22 mouse cellular contexts compared by ENCODE assay signal in genomic region chr13:94454131-94454530, GRCm38 (mm10).
DNase-seq lines count a peak whose midpoint lies in the region; ATAC-seq and TF ChIP-seq lines count a peak whose summit lies in the region.
"Had no signal": no experiment of that assay in that cellular context is flagged by ENCODE, and none has a peak within 500 bp of the region (broad histone marks: within the 10 kb centered on the region; RNA-seq: fewer than 3 reads in every experiment).

No protein-coding gene starts in this region.

- TF ChIP-seq CTCF in hindbrain, postnatal 0 days (IDR thresholded peaks at IDR 0.05; ENCODE audit: low read depth), result no peak

- intact Hi-C loops in left cerebral cortex, postnatal 4 days (cut with DNase I), result no loop called here

- no peaks in the 10 kb centered on the region for H3K27me3 ChIP-seq in hindbrain, postnatal 0 days (ENCODE audit: insufficient read depth, low read length)
- no peaks in the 10 kb centered on the region for H3K27me3 ChIP-seq in hindbrain, embryonic 12.5 days
- H3K27me3 ChIP-seq: embryonic facial prominence, embryonic 13.5 days; embryonic facial prominence, embryonic 15.5 days; forebrain, embryonic 13.5 days; forebrain, embryonic 15.5 days had no signal

- H3K36me3 ChIP-seq in hindbrain, postnatal 0 days (ENCODE audit: insufficient read depth, low read length), result no peaks in the 10 kb centered on the region; the same call in 1 of the 2 replicates
- peaks cover 12% of the 10 kb centered on the region; the same call in 1 of the 2 replicates for H3K36me3 ChIP-seq in hindbrain, embryonic 12.5 days
- H3K36me3 ChIP-seq: forebrain, embryonic 15.5 days had no signal

- peak; percentile 12; the same call in 1 of the 2 replicates for ATAC-seq in hindbrain, postnatal 0 days
- no peak for ATAC-seq in hindbrain, embryonic 12.5 days (ENCODE audit: low FRiP score)
- ATAC-seq: forebrain, embryonic 13.5 days; forebrain, embryonic 15.5 days; forebrain, postnatal 0 days had no signal

- H3K4me2 ChIP-seq in hindbrain, postnatal 0 days (ENCODE audit: low read depth, low read length), result no peak overlapping the region
- no peak overlapping the region for H3K4me2 ChIP-seq in hindbrain, embryonic 12.5 days (replicated peaks)
- H3K4me2 ChIP-seq: embryonic facial prominence, embryonic 13.5 days; embryonic facial prominence, embryonic 15.5 days; forebrain, embryonic 13.5 days; forebrain, embryonic 15.5 days had no signal

- H3K9ac ChIP-seq in hindbrain, postnatal 0 days (replicated peaks; ENCODE audit: low read length), result no peak overlapping the region
- H3K9ac ChIP-seq in hindbrain, embryonic 12.5 days, result no peak overlapping the region
- H3K9ac ChIP-seq: embryonic facial prominence, embryonic 13.5 days; embryonic facial prominence, embryonic 15.5 days; forebrain, embryonic 13.5 days; forebrain, embryonic 15.5 days; forebrain, postnatal 0 days had no signal

- 73% methylated on average over 12 of the region's 12 CpGs for WGBS in hindbrain, postnatal 0 days
- 86% methylated on average over 12 of the region's 12 CpGs for WGBS in hindbrain, embryonic 12.5 days

- peak; percentile 54 to 74 for DNase-seq in cerebellum, postnatal 10 days
- DNase-seq in cerebellum, adult 8-10 months, result no peak
- DNase-seq in hindbrain, postnatal 0 days (ENCODE audit: low spot score), result no peak
- DNase-seq in left cerebral cortex, postnatal 4 days, result peak; percentile 38
- no peak for DNase-seq in left cerebral cortex, adult 8-10 months (ENCODE audit: low spot score in 2 of 2)
- peak; percentile 6 for DNase-seq in 3134 (ENCODE audit: extremely low read depth, insufficient read length, low spot score)
- no peak for DNase-seq in gastrocnemius, adult 8-10 months (ENCODE audit: low spot score in 2 of 2)
- DNase-seq: adrenal gland, adult 2 months; adrenal gland, postnatal 10 days; adrenal gland, postnatal 25 days; cerebellum, adult 11 months; cerebellum, adult 18-20 months; cerebellum, adult 9-11 months; cerebellum, postnatal 36 days; embryo, embryonic 11 days; forebrain, postnatal 0 days had no signal

- no peaks in the 10 kb centered on the region for H3K4me1 ChIP-seq in hindbrain, postnatal 0 days (ENCODE audit: insufficient read depth, low read length)
- H3K4me1 ChIP-seq in hindbrain, embryonic 12.5 days, result no peaks in the 10 kb centered on the region
- H3K4me1 ChIP-seq: embryonic facial prominence, embryonic 13.5 days; embryonic facial prominence, embryonic 15.5 days; forebrain, embryonic 15.5 days had no signal

- no peak overlapping the region for H3K27ac ChIP-seq in hindbrain, postnatal 0 days
- H3K27ac ChIP-seq in hindbrain, embryonic 12.5 days, result no peak overlapping the region
- H3K27ac ChIP-seq: embryonic facial prominence, embryonic 13.5 days; embryonic facial prominence, embryonic 15.5 days; forebrain, embryonic 13.5 days had no signal

- H3K9me3 ChIP-seq in hindbrain, postnatal 0 days (ENCODE audit: low read length), result no peaks in the 10 kb centered on the region
- no peaks in the 10 kb centered on the region for H3K9me3 ChIP-seq in hindbrain, embryonic 12.5 days (replicated peaks)
- H3K9me3 ChIP-seq: embryonic facial prominence, embryonic 13.5 days; embryonic facial prominence, embryonic 15.5 days; forebrain, embryonic 13.5 days; forebrain, embryonic 15.5 days had no signal

- H3K4me3 ChIP-seq in hindbrain, postnatal 0 days (ENCODE audit: low read length), result no peak overlapping the region
- no peak overlapping the region for H3K4me3 ChIP-seq in hindbrain, embryonic 12.5 days
- H3K4me3 ChIP-seq: embryonic facial prominence, embryonic 13.5 days; embryonic facial prominence, embryonic 15.5 days; erythroblast, embryonic 14.5 days; forebrain, embryonic 13.5 days; forebrain, embryonic 15.5 days had no signal

Comparison
In these comparisons a context has a peak if more than half of its experiments do, and no peak if none do; other contexts are left out.
1. DNase-seq: peak in cerebellum, postnatal 10 days (2 of 2), left cerebral cortex, postnatal 4 days (single experiment) and 3134 (single experiment); none in cerebellum, adult 8-10 months (single experiment), hindbrain, postnatal 0 days (single experiment), left cerebral cortex, adult 8-10 months (0 of 2) and gastrocnemius, adult 8-10 months (0 of 2).